Mouse (Mus musculus) kidney, adult 2 months (tissue): ENCODE data around the gene Ttc28.

ENCODE experiments used
- CTCF ChIP-seq: fragments of 200-500 bp; conservative IDR thresholded peaks from 2 replicates; pipeline ENCODE4 v1.5.1; 2011; ENCODE audit warnings: low read depth, mild to moderate bottlenecking, control low read depth, low read length, moderate library complexity, mixed read lengths; ENCODE audit not compliant: insufficient read depth, insufficient read length
- POLR2A ChIP-seq: fragments of 200-500 bp; IDR thresholded peaks from one replicate; pipeline ENCODE4 v1.6.1; 2011; ENCODE audit warnings: low read depth, low read length, control low read depth

DNA sequence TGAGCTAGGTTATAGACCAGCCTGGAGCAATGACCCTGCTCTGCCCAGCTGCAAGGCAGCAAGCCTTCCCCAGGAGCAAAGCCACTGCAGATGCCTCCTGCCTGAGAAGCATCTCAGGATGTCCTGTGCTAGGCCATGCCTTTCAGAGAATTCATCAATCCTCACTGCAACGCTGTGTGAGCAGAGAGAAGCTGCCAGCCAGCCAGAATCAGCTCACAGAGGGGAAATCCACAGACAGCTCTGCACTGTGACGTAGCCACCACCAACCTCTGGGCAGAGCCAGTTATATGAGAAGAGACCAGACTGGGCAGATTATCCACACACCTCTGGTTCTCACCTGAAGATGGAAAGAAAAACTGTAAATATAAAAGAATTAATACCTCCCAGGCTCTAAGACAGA is 315.2 kb downstream of the Ttc28 start:
- TF ChIP-seq CTCF (no peak), POLR2A (no peak)
